Mouse (Mus musculus) spleen, postnatal 14 days (tissue): ENCODE measurements at regions not wholly inside any gene's neighbourhood (a gene's known extent, or its start where the extent isn't known, plus 50 kb on each side); places are given as distances from the start of the nearest gene placed in this dataset.
A peak's percentile ranks its signal among the peaks of the same experiment; 100 is the strongest.

Experiments used
- DNase-seq, 2 experiments: peaks; one replicate each; pipeline ENCODE4 v3.0.0; 2021 to 2022; ENCODE audit warnings: low spot score in 2 of 2

GRCm38 (mm10) chr3:60311178-60311577 is 161.5 kb upstream of the Mbnl1 start:
- DNase-seq: no peak

- peak in 1 of 2 experiments; percentile 17 for DNase-seq
These were observed 152.3 kb upstream of the Mbnl1 start for GRCm38 (mm10) chr3:60320213-60320936.

- no peak for DNase-seq
These were observed 149.1 kb upstream of the Mbnl1 start for GRCm38 (mm10) chr3:60323514-60323913.

GRCm38 (mm10) chr3:60324416-60324815 is 148.2 kb upstream of the Mbnl1 start:
- DNase-seq: no peak

GRCm38 (mm10) chr3:60324969-60325368 is 147.7 kb upstream of the Mbnl1 start:
- no peak for DNase-seq

- no peak for DNase-seq
These were observed 140.2 kb upstream of the Mbnl1 start for GRCm38 (mm10) chr3:60332460-60332859.

DNA sequence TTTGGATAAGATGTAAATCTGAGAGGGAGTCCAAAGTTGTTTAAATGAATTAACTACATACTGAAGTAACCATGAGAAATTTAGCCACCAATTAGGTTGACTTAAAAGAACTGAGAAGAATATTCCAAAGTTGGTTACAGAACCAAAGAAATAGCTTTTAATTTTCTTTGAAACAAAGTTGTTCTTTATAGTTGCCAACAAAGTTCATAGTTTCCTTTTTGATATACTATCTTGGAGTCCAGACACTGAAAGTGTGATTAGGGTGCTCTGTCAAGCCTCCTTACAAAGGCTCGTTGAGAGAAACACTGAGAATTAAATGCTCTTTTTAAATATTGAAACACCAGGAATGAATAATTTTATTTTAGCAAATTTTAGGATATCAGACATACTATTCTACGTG is 139.0 kb upstream of the Mbnl1 start:
- no peak for DNase-seq

- DNase-seq: no peak
These were observed 138.5 kb upstream of the Mbnl1 start for GRCm38 (mm10) chr3:60334133-60334532.

DNA sequence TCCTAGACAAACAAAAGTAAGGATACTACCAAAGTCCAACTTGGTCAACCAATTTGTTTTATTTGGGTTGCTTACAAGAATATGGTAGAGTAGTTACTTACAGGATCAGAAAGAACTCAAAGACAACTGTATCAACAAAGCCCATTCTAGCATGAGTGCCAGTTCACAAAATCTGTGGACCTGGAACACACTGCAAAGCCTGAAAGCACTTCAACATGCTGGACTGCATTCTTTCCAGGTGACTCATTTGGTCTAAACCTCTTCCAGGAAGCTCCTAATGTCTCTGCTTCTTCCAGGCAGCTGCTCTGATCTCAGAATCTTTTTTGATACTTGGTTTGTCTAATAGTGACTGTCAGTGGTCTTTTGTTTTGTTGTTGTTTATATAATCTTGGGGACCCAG is 126.2 kb upstream of the Mbnl1 start:
- DNase-seq: no peak

GRCm38 (mm10) chr3:60347049-60347448 is 125.6 kb upstream of the Mbnl1 start:
- no peak for DNase-seq

DNA sequence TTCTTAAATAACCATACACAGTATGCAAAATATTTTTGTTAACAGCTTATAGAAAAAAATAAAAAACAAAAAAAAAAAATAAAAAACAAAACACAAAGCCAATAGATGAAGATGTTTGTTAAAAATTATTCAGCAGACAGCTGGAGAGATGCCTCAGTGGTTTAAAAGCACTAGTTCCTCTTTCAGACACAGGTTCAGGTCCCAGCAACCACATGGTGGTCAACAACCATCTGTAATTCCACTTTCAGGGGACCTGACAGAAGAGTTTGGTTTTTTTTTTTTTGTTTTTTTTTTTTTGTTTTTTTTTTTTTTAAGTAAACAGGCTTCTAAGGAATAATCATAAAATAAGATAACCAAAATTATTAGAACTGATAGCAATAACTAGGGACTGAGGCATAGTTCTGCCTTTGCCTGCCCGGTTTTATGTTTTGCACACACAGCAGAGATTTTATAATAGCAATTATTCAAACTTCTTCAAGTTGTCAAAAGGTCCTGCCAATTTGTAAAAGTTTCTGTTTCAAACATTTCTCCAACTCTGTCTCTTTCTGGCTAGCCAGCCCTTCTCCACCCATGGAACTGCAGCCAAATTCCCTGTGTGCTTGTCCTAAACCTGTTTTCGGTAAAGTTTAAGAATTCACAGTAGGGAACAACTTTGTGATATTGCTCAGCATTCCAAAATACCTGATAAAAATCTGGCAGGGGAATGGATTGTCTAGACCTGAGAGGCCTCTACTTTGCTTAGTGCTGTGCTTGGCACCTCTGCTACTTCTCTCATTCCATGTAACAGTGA is 101.3 kb upstream of the Mbnl1 start:
- no peak for DNase-seq

DNA sequence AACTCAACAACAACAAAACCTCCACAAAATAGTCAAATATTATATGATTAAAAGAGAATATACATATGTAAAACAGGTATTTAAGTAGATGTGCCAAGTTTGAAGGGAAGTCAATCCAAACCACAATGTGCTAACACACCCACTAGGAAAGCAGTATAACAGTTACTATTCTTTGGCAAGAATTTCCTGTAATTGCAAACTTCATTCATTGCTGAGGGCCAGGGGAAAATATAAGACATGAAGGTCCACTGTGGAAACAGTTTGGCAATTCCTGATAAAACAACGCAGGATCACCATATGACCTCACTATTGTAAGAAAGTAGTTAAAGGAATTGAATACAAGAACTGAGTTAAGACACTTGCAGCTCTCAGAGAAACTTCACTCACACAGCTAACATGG is 99.0 kb upstream of the Mbnl1 start:
- DNase-seq: no peak

DNA sequence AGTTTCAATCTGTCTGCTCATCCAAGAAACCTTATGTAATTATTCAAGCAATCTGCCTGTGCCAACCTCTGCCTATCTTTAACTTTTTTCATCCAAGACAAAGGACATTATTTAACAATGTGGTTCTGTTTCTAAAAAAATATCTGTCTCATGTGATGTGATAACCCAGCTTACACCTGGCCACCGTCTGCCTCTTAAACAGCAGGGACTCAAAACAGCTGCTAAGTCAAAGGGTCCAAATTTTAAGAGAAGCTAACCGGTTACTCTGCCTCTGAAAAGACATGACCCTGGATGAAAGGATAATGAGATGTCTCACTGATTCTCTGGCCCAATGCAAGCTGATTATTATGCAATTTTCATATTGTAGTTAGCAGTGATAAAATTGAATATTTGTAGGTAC is 84.0 kb upstream of the Mbnl1 start:
- DNase-seq: no peak

DNA sequence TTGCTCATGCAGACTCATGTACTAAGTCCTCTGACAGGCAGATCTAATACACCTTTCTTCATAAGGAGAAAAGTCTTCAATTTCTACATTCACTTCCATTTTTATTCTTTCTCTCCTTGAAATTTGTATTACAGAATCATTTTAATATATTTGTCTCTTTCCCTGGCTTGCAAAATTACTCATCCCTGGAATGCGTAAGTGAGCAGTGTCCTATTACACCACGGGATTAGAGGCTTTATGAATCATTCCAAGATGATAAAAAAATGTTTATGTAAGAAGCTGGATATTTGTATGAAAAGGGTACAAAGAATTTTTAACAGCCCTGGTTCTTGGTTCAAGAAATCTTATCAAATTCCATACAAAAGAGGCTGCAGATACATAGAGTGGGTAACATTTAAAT is 83.6 kb upstream of the Mbnl1 start:
- no peak for DNase-seq

- DNase-seq: no peak
These were observed 77.3 kb upstream of the Mbnl1 start for GRCm38 (mm10) chr3:60395299-60395698.

DNA sequence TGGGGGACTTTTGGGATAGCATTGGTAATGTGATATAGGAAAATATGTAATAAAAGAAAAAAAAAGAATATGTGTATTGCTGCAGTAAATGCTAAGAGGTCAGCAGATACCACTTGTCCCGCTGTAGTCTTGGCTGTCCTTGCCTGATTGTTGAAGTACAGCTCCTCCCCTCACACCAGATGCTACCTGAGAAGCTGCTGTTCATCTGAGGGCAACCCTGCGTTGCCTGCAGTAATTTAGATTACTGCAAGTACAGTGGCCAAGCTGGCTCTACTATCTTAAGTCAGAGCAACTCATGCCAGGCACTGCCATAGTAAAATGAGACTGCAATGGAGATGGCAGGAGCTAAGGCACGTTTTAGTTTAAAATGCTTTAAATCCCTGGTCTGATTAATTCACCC is 75.7 kb upstream of the Mbnl1 start:
- no peak for DNase-seq

DNA sequence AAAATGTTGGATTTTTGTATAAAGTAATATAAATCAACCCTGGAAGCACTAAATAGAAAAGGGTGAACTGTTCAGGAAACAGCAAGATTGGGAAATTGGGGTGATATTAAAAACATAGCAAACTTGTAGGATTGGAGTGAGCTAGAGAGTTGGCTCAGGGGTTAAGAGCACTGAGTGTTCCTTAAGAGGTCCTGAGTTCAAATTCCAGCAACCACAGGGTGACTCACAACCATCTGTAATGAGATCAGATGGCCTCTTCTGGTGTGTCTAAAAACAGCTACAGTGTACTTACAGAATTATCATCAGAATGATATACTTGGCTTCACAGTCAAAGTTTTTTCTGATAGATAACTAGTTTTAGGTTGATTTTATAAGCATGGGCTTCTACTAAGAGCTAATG is 73.8 kb upstream of the Mbnl1 start:
- DNase-seq: no peak

GRCm38 (mm10) chr3:60402251-60402830 is 70.3 kb upstream of the Mbnl1 start:
- DNase-seq: no peak

DNA sequence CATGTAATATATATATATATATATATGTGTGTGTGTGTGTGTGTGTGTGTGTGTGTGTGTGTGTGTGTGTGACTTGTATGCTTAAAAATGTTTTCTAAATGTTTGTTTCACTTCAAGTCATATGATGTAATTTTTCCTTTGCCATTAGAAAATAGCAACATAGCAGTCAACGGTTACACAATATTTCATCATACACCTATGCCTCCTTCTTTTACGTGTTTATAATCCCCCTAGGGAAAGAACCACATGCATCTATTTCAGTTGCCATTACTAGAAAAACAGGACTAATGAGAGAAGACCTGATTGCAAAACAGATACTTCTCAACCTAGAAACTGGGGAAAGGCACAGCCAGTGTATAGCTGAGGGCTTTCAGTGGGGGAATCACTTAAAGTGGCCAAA is 65.2 kb upstream of the Mbnl1 start:
- DNase-seq: no peak

GRCm38 (mm10) chr3:60407906-60408305 is 64.7 kb upstream of the Mbnl1 start:
- DNase-seq: no peak

DNA sequence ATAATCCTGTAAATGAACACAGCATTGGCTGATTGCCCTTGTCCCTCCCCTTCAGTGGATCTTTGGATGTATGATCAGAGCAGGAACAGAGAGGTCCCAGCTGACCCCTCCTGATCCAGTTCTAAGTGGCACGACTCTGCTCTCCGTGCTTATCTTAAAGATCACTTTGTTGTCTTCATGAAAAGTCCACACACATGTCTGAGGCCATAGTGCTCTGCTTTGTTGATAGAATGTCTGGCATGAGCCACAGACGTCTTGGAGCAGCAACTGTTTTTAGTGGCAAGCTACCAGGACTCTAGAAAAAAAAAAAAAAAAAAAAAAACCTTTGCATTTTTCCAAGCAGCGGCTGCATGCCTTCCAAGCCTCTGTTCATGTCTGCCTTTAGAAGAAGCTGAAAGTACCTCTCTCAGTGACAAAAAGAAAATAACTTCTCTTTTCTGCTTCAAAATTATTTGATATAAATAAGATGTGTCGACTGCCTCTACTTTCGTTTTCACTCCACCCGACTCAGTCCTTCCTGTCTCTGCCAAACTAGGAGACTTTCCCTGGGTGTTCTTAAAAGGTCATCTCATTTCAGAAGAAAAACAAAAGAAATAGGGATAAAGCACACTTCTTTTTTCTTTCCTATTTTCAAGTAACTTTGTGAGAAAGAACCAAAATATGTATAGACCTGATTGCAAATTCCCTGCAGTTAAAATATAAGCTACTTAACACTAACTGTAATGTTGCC is 63.9 kb upstream of the Mbnl1 start:
- no peak for DNase-seq

DNA sequence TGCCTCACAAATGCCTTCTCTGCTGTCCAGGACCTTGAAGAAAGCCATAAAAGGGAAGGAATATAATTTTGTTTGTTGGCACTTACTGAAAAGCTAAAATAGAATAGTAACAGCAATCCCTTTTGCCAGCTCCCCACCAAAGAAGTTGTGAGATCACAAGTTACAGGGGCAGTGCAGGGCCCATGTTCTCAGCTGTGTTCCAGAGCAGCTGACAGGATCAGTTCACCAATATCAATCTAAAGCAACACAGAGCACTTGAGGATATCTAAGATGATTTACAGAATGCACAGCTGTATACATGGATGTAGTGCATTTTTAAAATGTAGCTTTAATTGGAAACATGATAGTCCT is 63.4 kb upstream of the Mbnl1 start:
- DNase-seq: no peak
